Mouse (Mus musculus) lung, postnatal 0 days (tissue): ENCODE results near the gene Gm20388. TPM values are rescaled to one million over a fixed set of nuclear protein-coding genes. Genes with fewer than 3 reads are reported as not detected.

ENCODE experiments used
- ATAC-seq: fragments of 200-750 bp; cut with Nextera tagmentation; 2 replicates; pipeline ENCODE4 v1.8.0; 2017; ENCODE audit warnings: moderate library complexity
- DNase-seq: peaks from one replicate; pipeline ENCODE4 v3.0.0-alpha.2; 2016; ENCODE audit warnings: low spot score
- H3K27ac ChIP-seq: fragments of 300-500 bp; sonication (generic); 2 replicates; pipeline ENCODE4 v1.5.1; 2014; ENCODE audit warnings: antibody characterized with exemption, mild to moderate bottlenecking, low read length, mixed read lengths
- H3K27me3 ChIP-seq: fragments of 300-500 bp; sonication (generic); replicated peaks from 2 replicates; pipeline ENCODE4 v1.6.1; 2014; ENCODE audit warnings: low read length, mixed read lengths; ENCODE audit not compliant: insufficient read depth
- H3K36me3 ChIP-seq: fragments of 300-500 bp; sonication (generic); 2 replicates; pipeline ENCODE4 v1.6.1; 2014; ENCODE audit warnings: low read length, mixed read lengths; ENCODE audit not compliant: insufficient read depth
- H3K4me1 ChIP-seq: fragments of 300-500 bp; sonication (generic); 2 replicates; pipeline ENCODE4 v1.6.1; 2014; ENCODE audit warnings: antibody characterized with exemption, low read depth, low read length, mixed read lengths; ENCODE audit not compliant: insufficient read depth
- H3K4me2 ChIP-seq: fragments of 300-500 bp; sonication (generic); replicated peaks from 2 replicates; pipeline ENCODE4 v1.6.1; 2014; ENCODE audit warnings: low read depth, mild to moderate bottlenecking, low read length, moderate library complexity, mixed read lengths
- H3K4me3 ChIP-seq: fragments of 300-500 bp; sonication (generic); 2 replicates; pipeline ENCODE4 v1.5.1; 2014; ENCODE audit warnings: low read depth, low read length
- H3K9ac ChIP-seq: fragments of 300-500 bp; sonication (generic); replicated peaks from 2 replicates; pipeline ENCODE4 v1.6.1; 2014; ENCODE audit warnings: low read depth, mild to moderate bottlenecking
- H3K9me3 ChIP-seq: fragments of 300-500 bp; sonication (generic); 2 replicates; pipeline ENCODE4 v1.6.1; 2016; ENCODE audit warnings: low read length, mixed read lengths
- CTCF ChIP-seq: IDR thresholded peaks from 2 replicates; pipeline ENCODE4 v1.5.1; 2016; ENCODE audit warnings: antibody characterized with exemption, mild to moderate bottlenecking
- EP300 ChIP-seq: IDR thresholded peaks from 2 replicates; pipeline ENCODE4 v1.6.1; 2016; ENCODE audit warnings: antibody characterized with exemption, mild to moderate bottlenecking, control low read depth
- WGBS: fragments of 180-500 bp; shearing (Covaris S2); extraction: QIAGEN DNeasy Blood & Tissue Kit; methylation state at CpG from one replicate; pipeline ENCODE4 v1.1.7; 2014; 5-methylcytosine and 5-hydroxymethylcytosine counted together
- polyA plus RNA-seq: library from polyadenylated mRNA; unstranded; fragments of >200 nt; fragmentation: Nextera tagmentation; extraction: Ambion mirVana; gene quantifications from 2 replicates; pipeline ENCODE4 v1.2.1, GENCODE M21; 2015

Gm20388 gene
- polyA plus RNA-seq, 1 experiment from 2014 or later: not detected

DNA sequence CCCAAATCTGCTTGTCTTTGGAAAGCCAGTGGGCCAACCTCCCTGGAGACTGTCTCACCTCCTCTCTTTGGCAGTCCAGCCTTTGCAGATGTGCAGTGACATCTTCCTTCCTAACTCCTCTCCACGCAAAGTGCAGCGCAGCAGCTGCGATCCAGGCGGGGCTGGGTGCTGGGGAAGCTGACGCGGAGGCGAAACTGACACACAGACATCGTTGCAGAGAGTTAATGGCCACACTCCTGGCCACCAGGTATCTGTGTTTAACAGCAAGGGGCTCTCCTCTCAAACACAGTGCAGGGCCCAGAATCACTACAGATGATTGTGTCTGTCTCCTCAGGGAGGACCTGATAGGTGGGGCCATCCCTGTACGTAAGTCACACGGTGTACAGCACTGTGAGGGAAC lies 3360.5 kb downstream of the Gm20388 start:
- DNase-seq: no peak
- no peak overlapping the region for H3K27ac ChIP-seq
- no peak for ATAC-seq
- no peak for TF ChIP-seq EP300
- no peak for TF ChIP-seq CTCF
- no peaks in the 10 kb centered on the region for H3K27me3 ChIP-seq
- H3K4me1 ChIP-seq: no peaks in the 10 kb centered on the region
- no peak overlapping the region for H3K4me2 ChIP-seq
- no peaks in the 10 kb centered on the region for H3K9me3 ChIP-seq
- H3K9ac ChIP-seq: no peak overlapping the region
- WGBS: 88% methylated on average over 10 of the region's 10 CpGs
- H3K36me3 ChIP-seq: peaks cover 21% of the 10 kb centered on the region
- no peak overlapping the region for H3K4me3 ChIP-seq

DNA sequence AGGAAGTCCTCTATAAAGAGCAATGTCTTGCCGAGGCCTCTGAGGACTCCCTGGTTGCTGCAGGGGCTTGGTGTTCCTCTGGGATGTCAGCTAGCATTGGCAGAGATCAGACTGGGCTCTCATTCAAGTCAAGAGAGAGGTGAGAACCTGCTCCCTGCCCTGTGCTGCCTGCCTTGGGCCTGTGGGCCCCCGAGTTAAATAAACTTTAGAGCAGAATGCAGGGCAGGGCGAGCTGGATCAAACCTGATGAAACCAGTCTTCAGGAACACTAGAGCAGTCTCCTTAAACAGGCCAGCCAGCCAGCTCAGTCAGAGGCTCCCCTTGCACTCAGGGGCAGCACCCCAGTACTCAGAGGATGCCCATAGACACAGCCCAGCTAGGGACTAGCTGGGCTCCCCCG lies 3361.3 kb downstream of the Gm20388 start:
- TF ChIP-seq EP300 (no peak), CTCF (no peak)
- Histone ChIP-seq H3K4me3 (no peak overlapping the region), H3K9me3 (no peaks in the 10 kb centered on the region), H3K4me2 (no peak overlapping the region), H3K36me3 (peaks cover 15% of the 10 kb centered on the region), H3K27me3 (no peaks in the 10 kb centered on the region), H3K27ac (no peak overlapping the region), H3K9ac (no peak overlapping the region), H3K4me1 (no peaks in the 10 kb centered on the region)
- ATAC-seq: no peak
- WGBS: 49% methylated on average over 4 of the region's 4 CpGs
- DNase-seq: no peak

DNA sequence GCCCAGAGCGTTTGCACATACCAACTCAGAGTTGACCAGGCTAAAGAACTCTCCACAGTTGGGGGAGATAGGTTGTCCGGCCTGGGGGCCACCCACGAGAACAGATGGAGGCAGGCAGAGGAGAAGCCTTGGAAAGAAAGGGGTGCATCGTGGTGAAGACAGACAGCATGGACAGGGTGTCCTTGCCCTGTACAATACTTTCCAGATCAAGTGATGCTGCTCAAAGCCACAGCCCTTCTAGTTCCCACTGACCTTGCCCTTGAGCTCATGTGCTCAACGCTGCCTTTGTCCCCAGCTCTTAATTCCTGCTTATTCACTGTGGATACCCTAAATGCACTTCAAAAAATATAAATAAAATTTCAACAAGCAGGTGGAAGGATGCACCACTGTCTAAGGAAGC lies 3363.8 kb downstream of the Gm20388 start:
- H3K4me2 ChIP-seq: no peak overlapping the region
- no peak overlapping the region for H3K9ac ChIP-seq
- no peaks in the 10 kb centered on the region for H3K4me1 ChIP-seq
- no peak for TF ChIP-seq EP300
- TF ChIP-seq CTCF: no peak
- DNase-seq (no peak), ATAC-seq (no peak)
- H3K9me3 ChIP-seq: no peaks in the 10 kb centered on the region
- H3K4me3 ChIP-seq: no peak overlapping the region
- no peak overlapping the region for H3K27ac ChIP-seq
- 85% methylated on average over 5 of the region's 5 CpGs for WGBS
- H3K36me3 ChIP-seq: peaks cover 6% of the 10 kb centered on the region; the same call in 1 of the 2 replicates
- no peaks in the 10 kb centered on the region for H3K27me3 ChIP-seq

DNA sequence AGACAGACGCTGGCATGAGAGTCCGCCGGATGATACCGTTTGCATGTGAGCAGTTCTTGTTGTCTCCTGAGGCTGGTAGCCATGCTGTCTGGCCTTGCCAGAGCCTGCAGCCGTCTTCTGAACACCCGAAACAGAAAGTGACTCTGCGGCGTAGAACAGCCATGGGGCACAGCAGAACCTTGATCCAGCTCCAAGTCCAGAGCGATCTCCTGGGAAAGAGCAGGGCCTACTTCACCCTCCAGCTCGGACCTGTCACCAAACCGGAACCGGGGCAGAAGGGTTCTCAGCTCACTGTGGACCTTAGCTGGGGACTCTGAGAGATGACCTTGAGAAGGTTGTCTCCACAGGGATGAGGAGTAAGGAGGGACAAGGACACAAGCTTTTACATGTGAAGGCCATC lies 3364.5 kb downstream of the Gm20388 start:
- Histone ChIP-seq H3K4me3 (no peak overlapping the region), H3K9ac (no peak overlapping the region), H3K4me1 (no peaks in the 10 kb centered on the region), H3K27ac (no peak overlapping the region), H3K4me2 (no peak overlapping the region), H3K36me3 (peaks cover 2% of the 10 kb centered on the region; the same call in 1 of the 2 replicates), H3K27me3 (no peaks in the 10 kb centered on the region), H3K9me3 (no peaks in the 10 kb centered on the region)
- no peak for ATAC-seq
- no peak for DNase-seq
- no peak for TF ChIP-seq EP300
- TF ChIP-seq CTCF: no peak
- 93% methylated on average over 12 of the region's 12 CpGs for WGBS

DNA sequence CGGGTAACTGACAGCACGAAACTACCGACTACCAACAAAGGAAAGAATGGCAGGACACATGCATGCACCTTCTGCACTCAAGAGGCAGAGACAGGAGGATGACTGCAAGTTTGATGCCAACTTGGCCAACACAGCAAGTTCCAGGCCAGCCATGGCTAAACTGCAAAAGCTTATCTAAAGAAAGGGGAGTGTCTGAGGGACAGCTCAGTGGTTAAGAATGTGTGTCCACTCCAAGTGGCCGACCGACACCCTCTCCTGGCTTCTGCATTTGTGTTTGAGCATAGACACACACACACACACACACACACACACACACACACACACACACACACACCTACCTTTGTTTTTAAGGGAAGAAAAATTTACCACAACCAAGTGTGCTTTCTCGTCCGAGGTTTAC lies 3367.8 kb downstream of the Gm20388 start:
- no peak overlapping the region for H3K9ac ChIP-seq
- H3K36me3 ChIP-seq: no peaks in the 10 kb centered on the region
- H3K4me2 ChIP-seq: no peak overlapping the region
- no peaks in the 10 kb centered on the region for H3K27me3 ChIP-seq
- no peak for ATAC-seq
- H3K4me3 ChIP-seq: no peak overlapping the region
- DNase-seq: no peak
- 65% methylated on average over 7 of the region's 7 CpGs for WGBS
- no peak overlapping the region for H3K27ac ChIP-seq
- no peaks in the 10 kb centered on the region for H3K4me1 ChIP-seq
- no peaks in the 10 kb centered on the region for H3K9me3 ChIP-seq
- no peak for TF ChIP-seq EP300
- no peak for TF ChIP-seq CTCF

- no peak overlapping the region for H3K4me3 ChIP-seq
- no peak overlapping the region for H3K9ac ChIP-seq
- WGBS: 91% methylated on average over 4 of the region's 4 CpGs
- no peak overlapping the region for H3K4me2 ChIP-seq
- H3K9me3 ChIP-seq: no peaks in the 10 kb centered on the region
- no peaks in the 10 kb centered on the region for H3K36me3 ChIP-seq
- H3K27me3 ChIP-seq: no peaks in the 10 kb centered on the region
- TF ChIP-seq CTCF (no peak), EP300 (no peak)
- ATAC-seq (no peak), DNase-seq (peak; percentile 30)
- no peaks in the 10 kb centered on the region for H3K4me1 ChIP-seq
- H3K27ac ChIP-seq: no peak overlapping the region
Observed at GRCm38 (mm10) chr8:123279828-123280227, 3369.2 kb downstream of the Gm20388 start.
